Mouse (Mus musculus) MEL (cell line): ENCODE data around the gene Mib2. TPM values are rescaled to one million over a fixed set of nuclear protein-coding genes. Genes with fewer than 3 reads are reported as not detected.
A peak's percentile ranks its signal among the peaks of the same experiment; 100 is the strongest.
"Not testable (repeated sequence)": the region's sequence is repeated elsewhere in the genome, so short reads cannot be mapped to it uniquely, and the experiment has no call there.

Experiments used
- DNase-seq: peaks from one replicate; pipeline ENCODE4 v3.0.0; 2011; ENCODE audit warnings: low read depth, low spot score
- H3K27ac ChIP-seq: 2 replicates; pipeline ENCODE4 v1.5.1; 2012; ENCODE audit warnings: low read depth, mild to moderate bottlenecking, control low read depth, low read length, moderate library complexity; ENCODE audit not compliant: control insufficient read depth
- H3K27me3 ChIP-seq, 2 experiments: fragments of 150-350 bp in 1 of 2; sonication (generic) in 1 of 2; 2 replicates each; pipeline ENCODE4 v1.6.1; 2012; ENCODE audit warnings: low read length in 2 of 2, mild to moderate bottlenecking in 2 of 2, improper control_type of control experiment in 1 of 2, moderate library complexity in 1 of 2; ENCODE audit not compliant: insufficient read depth in 2 of 2, control insufficient read depth in 1 of 2
- H3K36me3 ChIP-seq, 2 experiments: 2 replicates each; pipeline ENCODE4 v1.6.1; 2012 to 2014; ENCODE audit warnings: low read length in 2 of 2, improper control_type of control experiment in 1 of 2, inconsistent platforms in 1 of 2, mild to moderate bottlenecking in 1 of 2; ENCODE audit not compliant: insufficient read depth in 2 of 2, control insufficient read depth in 1 of 2
- H3K4me1 ChIP-seq, 2 experiments: fragments of 150-350 bp in 1 of 2; sonication (generic) in 1 of 2; 2 replicates each; pipeline ENCODE4 v1.6.1; 2012; ENCODE audit warnings: low read length in 2 of 2, improper control_type of control experiment in 1 of 2, mild to moderate bottlenecking in 1 of 2; ENCODE audit not compliant: insufficient read depth in 2 of 2, control insufficient read depth in 1 of 2
- H3K4me3 ChIP-seq, 2 experiments: fragments of 150-350 bp in 1 of 2; sonication (generic) in 1 of 2; 2 replicates each; pipeline ENCODE4 v1.5.1; 2012; ENCODE audit warnings: low read depth in 2 of 2, low read length in 2 of 2, mild to moderate bottlenecking in 2 of 2, moderate library complexity in 2 of 2, control low read depth in 1 of 2, improper control_type of control experiment in 1 of 2; ENCODE audit not compliant: control insufficient read depth in 1 of 2, insufficient read depth in 1 of 2
- H3K79me2 ChIP-seq: 2 replicates; pipeline ENCODE4 v1.6.1; 2012; ENCODE audit warnings: mild to moderate bottlenecking, low read length, moderate library complexity; ENCODE audit not compliant: control insufficient read depth, poor library complexity, insufficient read depth
- H3K9ac ChIP-seq: 2 replicates; pipeline ENCODE4 v1.6.1; 2012; ENCODE audit warnings: low read depth, mild to moderate bottlenecking, control low read depth, low read length, moderate library complexity; ENCODE audit not compliant: control insufficient read depth, poor library complexity, severe bottlenecking
- H3K9me3 ChIP-seq: fragments of 150-350 bp; sonication (generic); replicated peaks from 2 replicates; pipeline ENCODE4 v1.6.1; 2012; ENCODE audit warnings: mild to moderate bottlenecking, low read length, improper control_type of control experiment, moderate library complexity; ENCODE audit not compliant: insufficient read depth
- BHLHE40 ChIP-seq: IDR thresholded peaks from 2 replicates; pipeline ENCODE4 v1.6.1; 2012; ENCODE audit warnings: low read depth, mild to moderate bottlenecking, inconsistent platforms, low read length, improper control_type of control experiment, borderline replicate concordance
- ETS1 ChIP-seq: IDR thresholded peaks from 2 replicates; pipeline ENCODE4 v1.6.1; 2012; ENCODE audit warnings: low read depth, mild to moderate bottlenecking, inconsistent platforms, low read length, improper control_type of control experiment, moderate library complexity
- GATA1 ChIP-seq: IDR thresholded peaks from 2 replicates; pipeline ENCODE4 v1.6.1; 2011; ENCODE audit warnings: low read depth, low read length, improper control_type of control experiment
- HCFC1 ChIP-seq: IDR thresholded peaks from 2 replicates; pipeline ENCODE4 v1.6.1; 2012; ENCODE audit warnings: low read depth, mild to moderate bottlenecking, inconsistent platforms, low read length, improper control_type of control experiment, moderate library complexity
- MAX ChIP-seq: IDR thresholded peaks from 2 replicates; pipeline ENCODE4 v1.6.1; 2011; ENCODE audit warnings: low read length, improper control_type of control experiment
- MXI1 ChIP-seq: IDR thresholded peaks from 2 replicates; pipeline ENCODE4 v1.6.1; 2011; ENCODE audit warnings: mild to moderate bottlenecking, low read depth, low read length, improper control_type of control experiment
- MYC ChIP-seq: IDR thresholded peaks from 2 replicates; pipeline ENCODE4 v1.6.1; 2011; ENCODE audit warnings: low read depth, mild to moderate bottlenecking, low read length, improper control_type of control experiment, moderate library complexity
- NRF1 ChIP-seq: IDR thresholded peaks from 2 replicates; pipeline ENCODE4 v1.6.1; 2014; ENCODE audit warnings: low read depth, mild to moderate bottlenecking, inconsistent platforms, low read length, improper control_type of control experiment, moderate library complexity; ENCODE audit not compliant: poor library complexity, insufficient read depth, severe bottlenecking
- SIN3A ChIP-seq: IDR thresholded peaks from 2 replicates; pipeline ENCODE4 v1.6.1; 2012; ENCODE audit warnings: low read length, improper control_type of control experiment, inconsistent platforms
- TBP ChIP-seq: IDR thresholded peaks from 2 replicates; pipeline ENCODE4 v1.8.0; 2011; ENCODE audit warnings: low read depth, low read length, improper control_type of control experiment
- USF1 ChIP-seq: IDR thresholded peaks from 2 replicates; pipeline ENCODE4 v1.6.1; 2014; ENCODE audit warnings: low read depth, mild to moderate bottlenecking, inconsistent platforms, low read length, improper control_type of control experiment, moderate library complexity
- ZNF384 ChIP-seq: IDR thresholded peaks from 2 replicates; pipeline ENCODE4 v1.6.1; 2012; ENCODE audit warnings: low read depth, mild to moderate bottlenecking, inconsistent platforms, low read length, improper control_type of control experiment
- polyA plus RNA-seq, 2 experiments: library from polyadenylated mRNA; stranded (reverse) in 1 of 2; unstranded in 1 of 2; fragments of >175 nt in 1 of 2; fragments of >200 nt in 1 of 2; gene quantifications; 2 replicates each; pipeline versions ENCODE4 v1.2.1 to v1.2.4; 2012; ENCODE audit warnings: low replicate concordance in 2 of 2, low read depth in 1 of 2; ENCODE audit not compliant: insufficient read length in 2 of 2, insufficient read depth in 1 of 2, missing spikeins in 1 of 2
- total RNA-seq: library from RNA; depleted of rRNA; stranded (reverse); fragments of 300-350 nt; gene quantifications from 2 replicates; pipeline ENCODE4 v1.2.3, GENCODE M21; 2012

The Mib2 gene
- total and polyA plus RNA-seq, 3 experiments = 21.4 to 38.3 TPM; not detected in 1

DNA sequence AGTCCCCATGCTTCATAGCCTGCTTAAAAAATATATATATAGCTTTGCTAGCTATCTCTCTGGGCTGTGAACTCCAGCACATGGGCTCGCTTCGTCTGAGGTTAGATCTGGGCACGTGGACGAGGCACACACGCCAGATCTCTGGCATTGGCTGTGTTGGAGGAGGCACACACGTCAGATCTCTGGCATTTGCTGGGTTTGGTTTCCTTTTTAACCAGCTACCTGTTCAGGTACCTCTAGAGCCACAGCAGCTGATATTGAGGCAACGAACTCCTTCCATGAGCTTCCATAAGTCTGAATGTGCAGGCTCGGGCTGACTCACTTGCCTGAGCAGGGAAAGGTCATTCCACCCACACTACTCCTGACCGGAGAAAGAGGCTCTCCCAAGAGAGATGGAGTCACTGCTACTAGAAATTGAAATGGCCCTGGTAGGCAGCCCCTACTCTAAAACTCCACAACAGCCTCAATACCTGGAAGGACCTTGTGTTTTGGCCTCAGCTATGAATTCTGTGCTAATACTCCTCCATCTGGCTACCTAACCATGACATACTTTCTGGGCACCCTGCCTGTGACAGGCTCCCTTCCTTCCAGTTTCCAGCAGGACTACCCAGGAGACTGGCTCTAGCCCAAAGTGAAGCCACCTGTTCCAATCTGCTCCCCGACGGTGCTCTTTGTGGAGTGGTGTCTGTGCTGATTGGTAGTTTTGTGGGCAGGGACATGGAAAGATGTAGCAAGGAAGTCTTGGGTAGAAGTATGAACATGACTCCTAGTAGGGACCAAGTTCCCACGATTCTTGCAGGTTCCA lies 21.8 kb upstream of the Mib2 start:
- TF ChIP-seq NRF1 (no peak), GATA1 (no peak)
- H3K27ac ChIP-seq = no peak overlapping the region
- no peak overlapping the region for H3K9ac ChIP-seq
- no peaks in the 10 kb centered on the region for H3K9me3 ChIP-seq
- no peak overlapping the region for H3K4me3 ChIP-seq
- H3K4me1 ChIP-seq = peaks cover 0 to 9% of the 10 kb centered on the region in 2 experiments; a peak in 1 of 4 replicates
- DNase-seq = no peak
- H3K36me3 ChIP-seq = peaks cover 0 to 2% of the 10 kb centered on the region in 2 experiments; a peak in 1 of 4 replicates
- no peaks in the 10 kb centered on the region; the same call in 1 of the 2 replicates for H3K79me2 ChIP-seq
- peaks cover 0 to 7% of the 10 kb centered on the region in 2 experiments; a peak in 2 of 4 replicates for H3K27me3 ChIP-seq

GRCm38 (mm10) chr4:155687764-155688163 lies 18.8 kb upstream of the Mib2 start:
- not testable (repeated sequence) for H3K79me2 ChIP-seq, H3K27ac ChIP-seq, DNase-seq, H3K9ac ChIP-seq, H3K36me3 ChIP-seq, H3K4me1 ChIP-seq, H3K9me3 ChIP-seq, H3K27me3 ChIP-seq, H3K4me3 ChIP-seq

GRCm38 (mm10) chr4:155683670-155684277 lies 14.8 kb upstream of the Mib2 start:
- not testable (repeated sequence) for H3K9me3 ChIP-seq, H3K79me2 ChIP-seq, H3K4me1 ChIP-seq, H3K36me3 ChIP-seq, H3K27me3 ChIP-seq
- H3K4me3 ChIP-seq = peak overlapping the region; percentile 50 to 76
- peak; percentile 89 for DNase-seq
- H3K27ac ChIP-seq = peak overlapping the region; percentile 62
- TF ChIP-seq ETS1 = peak; percentile 73; the same call in 1 of the 2 replicates
- peak; percentile 47; the same call in 1 of the 2 replicates for TF ChIP-seq MYC
- TF ChIP-seq SIN3A = peak; percentile 79
- peak; percentile 90 for TF ChIP-seq MXI1
- TF ChIP-seq BHLHE40 = peak; percentile 77; the same call in 1 of the 2 replicates
- TF ChIP-seq HCFC1 = peak; percentile 67
- TF ChIP-seq USF1 = peak; percentile 77
- peak; percentile 78 for TF ChIP-seq TBP
- TF ChIP-seq ZNF384 = peak; percentile 56; the same call in 1 of the 2 replicates
- TF ChIP-seq NRF1 = peak; percentile 23; the same call in 1 of the 2 replicates
- peak; percentile 79 for TF ChIP-seq MAX
- H3K9ac ChIP-seq = peak overlapping the region; percentile 78
